Mouse (Mus musculus) lung, embryonic 15.5 days (tissue): ENCODE data around the gene Gdnf. TPM values are rescaled to one million over a fixed set of nuclear protein-coding genes. Genes with fewer than 3 reads are reported as not detected.

Experiments used
- ATAC-seq: fragments of 200-750 bp; cut with Nextera tagmentation; 2 replicates; pipeline ENCODE4 v1.8.0; 2017; ENCODE audit warnings: moderate number of reproducible peaks, borderline replicate concordance; ENCODE audit not compliant: low FRiP score, low TSS enrichment; ENCODE audit errors: extremely low read depth
- H3K27ac ChIP-seq: fragments of 300-500 bp; sonication (generic); 2 replicates; pipeline ENCODE4 v1.5.1; 2015; ENCODE audit warnings: moderate library complexity, mild to moderate bottlenecking, inconsistent platforms
- H3K27me3 ChIP-seq: fragments of 300-500 bp; sonication (generic); 2 replicates; pipeline ENCODE4 v1.6.1; 2015; ENCODE audit warnings: inconsistent platforms
- H3K36me3 ChIP-seq: fragments of 300-500 bp; sonication (generic); 2 replicates; pipeline ENCODE4 v1.6.1; 2015; ENCODE audit warnings: inconsistent platforms
- H3K4me1 ChIP-seq: fragments of 300-500 bp; sonication (generic); 2 replicates; pipeline ENCODE4 v1.6.1; 2015; ENCODE audit warnings: inconsistent platforms
- H3K4me2 ChIP-seq: fragments of 300-500 bp; sonication (generic); 2 replicates; pipeline ENCODE4 v1.6.1; 2015; ENCODE audit warnings: inconsistent platforms, mild to moderate bottlenecking, moderate library complexity
- H3K4me3 ChIP-seq: fragments of 300-500 bp; sonication (generic); 2 replicates; pipeline ENCODE4 v1.5.1; 2015; ENCODE audit warnings: mild to moderate bottlenecking, inconsistent platforms
- H3K9ac ChIP-seq: fragments of 300-500 bp; sonication (generic); 2 replicates; pipeline ENCODE4 v1.6.1; 2015; ENCODE audit warnings: inconsistent platforms
- H3K9me3 ChIP-seq: fragments of 300-500 bp; sonication (generic); 2 replicates; pipeline ENCODE4 v1.6.1; 2016; ENCODE audit warnings: inconsistent platforms
- WGBS: fragments of 180-500 bp; shearing (Covaris S2); methylation state at CpG from one replicate; pipeline ENCODE4 v1.1.7; 2015; 5-methylcytosine and 5-hydroxymethylcytosine counted together
- polyA plus RNA-seq: library from polyadenylated mRNA; unstranded; fragments of >200 nt; fragmentation: Nextera tagmentation; extraction: Ambion mirVana; gene quantifications from 2 replicates; pipeline ENCODE4 v1.2.1, GENCODE M21; 2015

The Gdnf gene
- polyA plus RNA-seq = 0.06 and 0.09 TPM in 2 replicates

DNA sequence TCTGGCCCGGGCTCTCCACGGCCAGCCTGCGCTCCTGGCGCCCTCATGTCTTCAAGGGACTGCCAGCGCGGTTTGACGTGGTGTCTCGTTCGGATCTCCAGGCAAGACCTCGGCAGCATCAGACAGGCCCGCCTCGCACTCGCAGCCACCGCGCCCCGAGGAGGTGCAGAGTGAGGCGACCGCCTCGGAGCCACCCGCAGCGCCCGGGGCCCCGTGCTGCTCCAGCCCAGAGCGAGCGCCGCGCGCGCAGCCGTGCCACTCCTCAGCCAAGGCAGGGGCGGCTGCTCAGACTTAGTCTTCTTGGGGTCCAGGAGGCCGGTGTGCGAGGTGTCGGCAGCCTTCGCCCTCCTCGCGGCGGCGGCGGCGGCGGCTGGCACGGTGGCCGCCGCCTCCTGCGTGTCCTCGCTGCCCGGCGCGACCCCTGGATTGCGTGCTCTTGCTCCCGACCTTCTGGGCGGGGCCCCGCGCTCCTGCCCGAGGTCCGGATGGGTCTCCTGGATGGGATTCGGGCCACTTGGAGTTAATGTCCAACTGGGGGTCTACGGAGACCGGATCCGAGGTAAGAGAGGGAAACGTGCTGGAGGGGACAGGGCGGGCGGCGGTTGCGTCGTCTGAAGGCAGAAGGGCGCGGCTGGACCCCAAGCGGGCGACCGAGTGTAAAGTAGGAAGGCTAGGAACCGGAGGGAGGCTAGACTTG lies at the start of gene Gdnf:
Gene Gdnf (plus strand): TSS at position 291 of the 697 bp plus-strand sequence.
- Histone ChIP-seq H3K4me3 (peak within 1 kb of the TSS; percentile 54), H3K9ac (peak within 1 kb of the TSS; percentile 39), H3K27ac (no peak within 1 kb of the TSS), H3K27me3 (peaks cover 93% of the 10 kb centered on the region), H3K36me3 (no peaks in the 10 kb centered on the region), H3K4me2 (peak within 1 kb of the TSS; percentile 98), H3K4me1 (peaks cover 39% of the 10 kb centered on the region), H3K9me3 (no peaks in the 10 kb centered on the region)
- ATAC-seq = peak; percentile 75; the same call in 1 of the 2 replicates
- under 1% methylated on average over 61 of the region's 73 CpGs for WGBS

DNA sequence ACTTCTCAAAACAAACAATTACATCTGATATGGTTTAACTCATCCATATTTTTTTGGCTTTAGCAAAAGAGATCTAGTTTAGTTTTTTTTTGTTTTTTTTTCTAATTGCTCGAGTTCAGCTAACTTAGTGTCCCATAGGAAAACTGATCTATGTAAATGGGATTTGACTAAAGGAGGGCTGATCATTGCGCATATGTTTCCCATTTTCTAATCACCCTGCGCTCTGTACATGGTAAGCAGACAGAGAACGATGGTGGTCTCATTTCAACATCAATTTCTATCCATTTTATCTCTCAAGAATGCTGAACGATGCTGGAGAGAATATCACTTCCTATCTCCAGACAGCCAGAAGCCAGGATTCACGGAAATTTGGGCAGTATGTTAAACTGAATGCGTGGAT lies 43.5 kb upstream of the Gdnf start:
- no peak for ATAC-seq
- 77% methylated on average over 7 of the region's 7 CpGs for WGBS

DNA sequence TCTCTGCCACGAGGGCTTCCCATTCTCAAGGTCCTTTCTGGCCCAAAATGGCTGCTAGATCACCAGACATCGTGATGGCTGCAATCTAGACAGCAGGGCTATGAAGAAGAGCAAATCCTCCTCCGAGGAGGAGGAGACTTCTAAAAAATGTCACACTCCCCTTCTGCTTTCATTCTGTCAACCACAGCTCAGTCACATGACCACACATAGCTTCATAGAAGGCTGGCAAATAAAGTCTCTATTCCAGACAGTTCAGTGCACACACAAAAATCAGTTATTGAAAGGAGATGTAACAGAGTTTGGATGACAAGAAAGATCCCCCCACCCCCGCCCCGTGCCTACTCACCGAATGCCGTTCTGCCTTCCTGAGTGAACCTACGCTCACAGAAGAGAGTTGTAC lies 37.7 kb upstream of the Gdnf start:
- H3K27me3 ChIP-seq = no peaks in the 10 kb centered on the region
- H3K27ac ChIP-seq = no peak overlapping the region
- no peak for ATAC-seq
- 82% methylated on average over 8 of the region's 8 CpGs for WGBS
- no peak overlapping the region for H3K9ac ChIP-seq
- no peak overlapping the region for H3K4me3 ChIP-seq
- no peaks in the 10 kb centered on the region for H3K36me3 ChIP-seq
- H3K4me1 ChIP-seq = no peaks in the 10 kb centered on the region
- H3K9me3 ChIP-seq = no peaks in the 10 kb centered on the region
- no peak overlapping the region for H3K4me2 ChIP-seq

More for the DNA sequence above, 43.5 kb upstream of the Gdnf start:
- no peak overlapping the region for H3K27ac ChIP-seq
- H3K9me3 ChIP-seq = no peaks in the 10 kb centered on the region
- no peaks in the 10 kb centered on the region for H3K27me3 ChIP-seq
- no peaks in the 10 kb centered on the region for H3K36me3 ChIP-seq
- H3K4me2 ChIP-seq = no peak overlapping the region
- no peak overlapping the region for H3K4me3 ChIP-seq
- H3K4me1 ChIP-seq = no peaks in the 10 kb centered on the region
- no peak overlapping the region for H3K9ac ChIP-seq

DNA sequence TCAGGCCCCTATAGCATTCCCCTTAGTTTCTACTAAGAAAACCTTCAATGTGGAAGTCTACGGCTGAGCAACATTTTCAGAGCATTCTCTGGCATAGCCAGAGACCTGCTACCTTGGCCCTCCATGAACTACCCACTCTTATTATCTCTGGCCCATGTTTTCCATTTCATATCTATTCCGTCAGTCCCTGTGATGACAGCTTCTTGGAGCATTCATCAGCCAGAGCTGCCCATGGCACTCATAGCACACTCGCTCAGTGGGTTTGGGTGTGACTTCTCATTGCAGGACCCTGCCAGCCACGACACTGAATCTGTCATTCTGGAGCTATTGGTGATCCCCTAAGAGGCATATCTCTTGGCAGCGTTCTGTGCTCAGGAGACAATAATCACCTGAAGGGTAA lies 29.1 kb upstream of the Gdnf start:
- Histone ChIP-seq H3K27ac (no peak overlapping the region), H3K4me3 (no peak overlapping the region), H3K9ac (no peak overlapping the region), H3K27me3 (no peaks in the 10 kb centered on the region), H3K9me3 (no peaks in the 10 kb centered on the region), H3K4me1 (no peaks in the 10 kb centered on the region), H3K36me3 (no peaks in the 10 kb centered on the region), H3K4me2 (no peak overlapping the region)
- no peak for ATAC-seq
- 80% methylated on average over 5 of the region's 5 CpGs for WGBS

DNA sequence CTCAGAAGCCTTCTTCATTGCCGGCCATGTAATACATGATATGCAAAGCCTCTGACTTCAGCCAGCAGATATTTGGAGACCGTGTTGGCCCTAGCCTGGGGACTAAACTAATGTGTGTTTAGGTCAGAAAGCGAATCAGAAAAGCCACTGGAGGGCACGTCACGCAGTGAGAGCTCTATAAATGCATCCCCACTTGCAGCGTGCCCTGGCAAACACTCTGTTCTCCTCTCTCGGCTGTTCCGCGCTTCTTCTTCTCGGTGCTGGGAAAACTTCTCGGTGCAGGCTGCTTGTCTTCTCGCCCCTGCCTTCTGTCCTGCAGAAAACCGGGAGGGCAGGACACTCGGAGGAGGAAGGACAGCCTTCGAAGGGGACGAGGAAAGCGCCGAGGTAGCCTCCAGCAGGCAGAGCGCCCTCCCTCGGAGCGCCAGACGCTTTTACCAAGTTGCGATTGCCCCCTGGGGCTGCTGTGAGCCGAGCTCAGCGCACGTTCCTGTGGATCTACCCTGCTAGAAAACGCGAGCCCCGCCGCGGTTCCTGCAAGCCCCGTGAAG lies 730 bp upstream of the Gdnf start:
- H3K4me2 ChIP-seq = peak overlapping the region; percentile 98
- H3K27ac ChIP-seq = no peak overlapping the region
- H3K9me3 ChIP-seq = no peaks in the 10 kb centered on the region
- ATAC-seq = no peak
- peaks cover 85% of the 10 kb centered on the region for H3K27me3 ChIP-seq
- H3K9ac ChIP-seq = peak overlapping the region; percentile 39
- no peaks in the 10 kb centered on the region for H3K36me3 ChIP-seq
- under 1% methylated on average over 32 of the region's 32 CpGs for WGBS
- peak overlapping the region; percentile 54 for H3K4me3 ChIP-seq
- H3K4me1 ChIP-seq = peaks cover 32% of the 10 kb centered on the region

DNA sequence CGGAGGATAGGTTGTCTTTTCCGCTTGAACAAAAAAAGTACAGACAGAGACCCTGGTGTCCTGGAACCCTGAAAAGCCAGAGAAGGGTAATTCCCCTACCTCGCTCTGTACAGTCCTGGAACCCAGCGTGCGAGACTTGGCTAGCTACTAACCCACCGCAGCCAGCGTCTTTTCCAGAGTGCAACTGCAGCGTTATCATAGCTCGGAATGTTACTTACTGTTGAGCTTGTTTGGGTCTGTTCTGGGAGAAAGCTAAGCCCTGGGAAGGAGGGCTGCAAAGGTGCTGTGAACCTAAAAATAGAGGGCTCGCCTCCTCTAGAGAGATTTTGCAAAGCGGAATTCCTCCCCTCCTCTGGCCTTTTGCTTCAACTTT lies 593 bp downstream of the Gdnf start:
- H3K4me3 ChIP-seq = peak overlapping the region; percentile 54
- 0 out of 2 replicates have a peak overlapping the region, but pooled peaks have one; percentile 39 for H3K9ac ChIP-seq
- H3K36me3 ChIP-seq = no peaks in the 10 kb centered on the region
- 4% methylated on average over 11 of the region's 11 CpGs for WGBS
- no peaks in the 10 kb centered on the region for H3K9me3 ChIP-seq
- H3K27ac ChIP-seq = no peak overlapping the region
- peak overlapping the region; percentile 98 for H3K4me2 ChIP-seq
- ATAC-seq = no peak
- peaks cover 42% of the 10 kb centered on the region for H3K4me1 ChIP-seq
- H3K27me3 ChIP-seq = peaks cover 97% of the 10 kb centered on the region

DNA sequence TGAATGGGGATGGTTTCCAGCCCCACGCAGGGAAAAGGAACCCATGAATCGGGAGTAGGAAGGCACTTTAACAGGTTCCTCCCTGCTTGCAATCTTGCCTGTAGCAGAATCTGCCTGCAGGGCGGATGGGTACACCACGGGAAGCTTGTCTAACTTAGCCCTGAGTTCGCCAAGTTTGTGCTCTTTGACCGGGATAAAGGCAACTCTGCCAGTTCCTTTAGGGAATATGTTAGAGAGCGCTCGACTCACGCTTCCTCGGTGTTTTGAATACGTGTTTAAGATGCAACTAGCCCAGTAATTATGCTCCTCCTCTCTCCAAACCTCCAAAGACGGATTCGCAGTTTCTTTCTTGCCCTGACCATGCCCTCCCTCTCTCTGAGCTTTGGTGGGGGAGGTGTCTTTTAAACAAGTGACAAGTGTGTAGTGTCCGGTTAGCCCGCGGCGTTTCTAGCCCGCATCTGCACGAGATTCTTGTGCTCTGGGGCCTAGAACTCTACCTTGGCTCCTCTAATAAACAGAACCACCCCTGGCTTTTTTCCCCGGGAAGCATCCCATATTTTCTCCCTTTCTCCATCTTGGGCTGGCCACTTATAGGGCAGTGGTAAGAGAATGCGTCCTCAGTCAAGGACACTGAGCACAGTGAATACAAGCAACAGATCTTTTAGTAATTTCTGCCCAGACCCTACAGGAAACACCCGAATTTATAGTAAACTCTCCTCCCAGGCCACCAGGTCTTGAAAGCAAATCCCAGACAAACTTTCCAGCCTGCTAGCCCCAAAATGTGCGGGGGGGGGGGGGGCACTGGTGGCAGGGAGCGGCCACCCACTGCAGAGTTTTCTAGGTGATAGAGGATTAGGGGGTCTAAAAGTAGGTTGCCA lies 1.4 kb downstream of the Gdnf start:
- Histone ChIP-seq H3K9me3 (no peaks in the 10 kb centered on the region), H3K4me3 (0 out of 2 replicates have a peak overlapping the region, but pooled peaks have one; percentile 0), H3K36me3 (no peaks in the 10 kb centered on the region), H3K9ac (no peak overlapping the region), H3K4me1 (peaks cover 42% of the 10 kb centered on the region), H3K4me2 (peak overlapping the region; percentile 98), H3K27ac (no peak overlapping the region), H3K27me3 (peaks cover 98% of the 10 kb centered on the region)
- ATAC-seq = no peak
- 13% methylated on average over 24 of the region's 24 CpGs for WGBS

DNA sequence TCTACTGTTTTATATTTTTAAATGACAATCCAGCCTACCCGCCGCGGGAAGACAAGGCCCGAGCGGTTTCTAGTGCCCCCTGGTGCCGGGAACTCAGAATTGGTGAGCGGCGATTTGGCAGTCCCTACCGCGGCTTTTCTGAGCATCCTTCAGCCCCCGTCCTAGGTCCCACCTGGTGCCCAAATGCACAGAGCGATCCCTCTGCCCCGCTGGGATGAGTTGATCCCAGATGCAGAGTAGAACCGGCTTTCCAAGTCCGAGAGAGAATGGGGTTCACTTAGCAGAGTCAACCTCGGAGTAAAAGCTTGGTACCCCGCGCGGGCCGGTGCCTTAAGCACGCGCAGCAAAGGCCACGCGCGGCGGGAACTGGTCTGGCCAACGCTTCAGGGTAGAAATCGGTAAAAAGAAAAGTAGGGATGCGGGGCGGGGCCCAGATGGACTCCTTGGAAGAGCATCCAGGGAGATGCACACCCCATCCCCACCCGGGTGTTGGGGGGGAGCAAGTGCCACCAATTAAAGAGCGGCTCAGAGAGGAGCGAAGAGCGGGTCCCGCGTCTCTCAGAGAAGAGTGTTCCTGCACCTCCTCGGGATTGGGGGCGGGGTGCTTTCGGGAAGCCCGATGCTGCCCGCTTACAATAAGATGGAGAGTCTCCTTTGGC lies 2.4 kb downstream of the Gdnf start:
- H3K9me3 ChIP-seq = no peaks in the 10 kb centered on the region
- ATAC-seq = peak; percentile 43; the same call in 1 of the 2 replicates
- H3K27ac ChIP-seq = no peak overlapping the region
- no peak overlapping the region for H3K9ac ChIP-seq
- peaks cover 100% of the 10 kb centered on the region for H3K27me3 ChIP-seq
- H3K4me1 ChIP-seq = peaks cover 42% of the 10 kb centered on the region
- H3K4me2 ChIP-seq = peak overlapping the region; percentile 95
- H3K36me3 ChIP-seq = no peaks in the 10 kb centered on the region
- peak overlapping the region; percentile 46 for H3K4me3 ChIP-seq
- WGBS = under 1% methylated on average over 41 of the region's 41 CpGs

DNA sequence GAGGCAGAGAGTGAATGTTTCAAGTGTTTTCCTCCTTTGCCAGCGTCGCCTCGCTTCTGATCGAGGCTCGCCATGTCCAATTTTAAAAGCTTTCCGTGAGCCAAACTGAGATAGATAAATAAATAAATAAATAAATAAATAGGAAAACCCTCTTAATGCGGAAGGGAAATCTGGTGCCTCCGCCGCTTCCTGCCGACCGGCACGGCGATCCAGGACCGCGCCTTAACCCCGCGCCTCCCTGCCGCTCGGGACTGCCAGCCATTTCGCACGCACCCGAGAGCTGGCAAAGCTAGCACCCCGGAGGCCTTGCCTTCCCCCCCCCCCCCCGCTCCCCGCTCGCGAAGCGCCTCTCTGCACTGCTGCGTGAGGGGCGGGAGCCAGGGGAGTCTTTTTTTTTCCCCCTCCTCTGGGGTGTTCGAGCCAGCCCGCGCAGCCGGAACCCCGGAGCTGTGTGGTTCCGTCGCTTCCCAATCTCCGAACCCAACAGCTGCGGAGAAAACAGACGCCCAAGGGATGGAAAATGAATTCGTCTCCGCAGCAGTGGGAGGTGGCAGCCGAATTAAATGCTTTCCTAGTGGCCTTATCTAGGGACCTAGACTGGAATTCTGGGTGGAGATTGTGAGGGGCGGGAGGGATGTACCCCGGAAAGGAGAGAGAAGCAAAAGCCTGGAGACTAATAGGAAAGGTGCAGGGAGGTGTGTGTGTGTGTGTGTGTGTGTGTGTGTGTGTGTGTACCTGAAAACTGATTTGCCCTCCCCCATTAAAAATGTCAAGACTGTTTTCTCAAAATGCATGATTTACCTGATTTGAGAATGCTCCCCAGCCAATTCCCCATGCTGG lies 3.1 kb downstream of the Gdnf start:
- no peak for ATAC-seq
- Histone ChIP-seq H3K9me3 (no peaks in the 10 kb centered on the region), H3K4me2 (peak overlapping the region; percentile 95), H3K4me1 (peaks cover 42% of the 10 kb centered on the region), H3K9ac (peak overlapping the region; percentile 25; the same call in 1 of the 2 replicates), H3K27ac (no peak overlapping the region), H3K27me3 (peaks cover 96% of the 10 kb centered on the region), H3K4me3 (peak overlapping the region; percentile 46), H3K36me3 (no peaks in the 10 kb centered on the region)
- WGBS = 2% methylated on average over 43 of the region's 45 CpGs

DNA sequence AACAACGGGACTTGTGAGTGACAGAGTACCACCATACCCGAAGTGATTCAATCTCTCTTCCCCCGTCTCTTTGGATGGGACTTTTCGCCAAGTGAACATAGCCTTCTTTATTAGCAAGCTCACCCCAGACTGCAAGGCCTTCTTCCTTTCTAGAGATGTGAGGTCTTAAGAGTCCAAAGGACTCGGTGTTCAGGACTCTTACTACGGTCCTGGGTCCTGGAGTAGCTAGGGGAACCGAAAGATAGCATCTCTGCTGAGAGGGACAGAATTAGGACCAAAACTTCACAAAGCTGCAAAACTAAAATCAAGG lies 3.7 kb downstream of the Gdnf start:
- Histone ChIP-seq H3K9me3 (no peaks in the 10 kb centered on the region), H3K9ac (no peak overlapping the region), H3K27ac (no peak overlapping the region), H3K27me3 (peaks cover 94% of the 10 kb centered on the region), H3K36me3 (no peaks in the 10 kb centered on the region), H3K4me3 (no peak overlapping the region; the same call in 1 of the 2 replicates), H3K4me1 (peaks cover 42% of the 10 kb centered on the region), H3K4me2 (no peak overlapping the region)
- WGBS = 27% methylated on average over 7 of the region's 7 CpGs
- no peak for ATAC-seq

DNA sequence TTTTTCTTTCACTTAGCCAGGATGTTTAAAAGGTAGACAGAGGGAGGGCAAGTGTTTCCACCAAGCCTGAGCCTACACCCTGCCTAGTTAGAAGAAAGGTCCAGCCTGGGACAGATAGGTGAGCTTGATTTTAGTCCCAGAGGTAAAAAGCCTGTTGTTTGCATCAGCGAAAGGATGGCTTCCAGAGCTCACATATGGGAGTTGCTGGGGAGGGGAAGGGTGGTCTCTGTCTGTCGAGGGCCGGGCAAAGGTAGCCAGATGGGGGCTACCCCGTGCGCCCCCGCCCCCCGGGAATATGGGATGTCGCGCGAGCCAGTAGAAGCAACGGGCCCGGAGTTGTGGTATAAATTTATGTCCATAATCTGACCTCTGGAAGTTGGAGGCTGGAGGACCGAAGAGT lies 4.3 kb downstream of the Gdnf start:
- H3K4me3 ChIP-seq = no peak overlapping the region
- peaks cover 91% of the 10 kb centered on the region for H3K27me3 ChIP-seq

More for the DNA sequence above, 4.3 kb downstream of the Gdnf start:
- ATAC-seq = no peak
- Histone ChIP-seq H3K4me2 (peak overlapping the region; percentile 61), H3K9me3 (no peaks in the 10 kb centered on the region), H3K4me1 (peaks cover 40% of the 10 kb centered on the region), H3K27ac (no peak overlapping the region), H3K36me3 (no peaks in the 10 kb centered on the region), H3K9ac (no peak overlapping the region)
- WGBS = 3% methylated on average over 13 of the region's 13 CpGs
